Mouse (Mus musculus) lung, postnatal 0 days (tissue): Measurements from ENCODE around the gene Cdc42bpg.

Source experiments
- CTCF ChIP-seq: IDR thresholded peaks from 2 replicates; pipeline ENCODE4 v1.5.1; 2016; ENCODE audit warnings: antibody characterized with exemption, mild to moderate bottlenecking
- EP300 ChIP-seq: IDR thresholded peaks from 2 replicates; pipeline ENCODE4 v1.6.1; 2016; ENCODE audit warnings: antibody characterized with exemption, mild to moderate bottlenecking, control low read depth

DNA sequence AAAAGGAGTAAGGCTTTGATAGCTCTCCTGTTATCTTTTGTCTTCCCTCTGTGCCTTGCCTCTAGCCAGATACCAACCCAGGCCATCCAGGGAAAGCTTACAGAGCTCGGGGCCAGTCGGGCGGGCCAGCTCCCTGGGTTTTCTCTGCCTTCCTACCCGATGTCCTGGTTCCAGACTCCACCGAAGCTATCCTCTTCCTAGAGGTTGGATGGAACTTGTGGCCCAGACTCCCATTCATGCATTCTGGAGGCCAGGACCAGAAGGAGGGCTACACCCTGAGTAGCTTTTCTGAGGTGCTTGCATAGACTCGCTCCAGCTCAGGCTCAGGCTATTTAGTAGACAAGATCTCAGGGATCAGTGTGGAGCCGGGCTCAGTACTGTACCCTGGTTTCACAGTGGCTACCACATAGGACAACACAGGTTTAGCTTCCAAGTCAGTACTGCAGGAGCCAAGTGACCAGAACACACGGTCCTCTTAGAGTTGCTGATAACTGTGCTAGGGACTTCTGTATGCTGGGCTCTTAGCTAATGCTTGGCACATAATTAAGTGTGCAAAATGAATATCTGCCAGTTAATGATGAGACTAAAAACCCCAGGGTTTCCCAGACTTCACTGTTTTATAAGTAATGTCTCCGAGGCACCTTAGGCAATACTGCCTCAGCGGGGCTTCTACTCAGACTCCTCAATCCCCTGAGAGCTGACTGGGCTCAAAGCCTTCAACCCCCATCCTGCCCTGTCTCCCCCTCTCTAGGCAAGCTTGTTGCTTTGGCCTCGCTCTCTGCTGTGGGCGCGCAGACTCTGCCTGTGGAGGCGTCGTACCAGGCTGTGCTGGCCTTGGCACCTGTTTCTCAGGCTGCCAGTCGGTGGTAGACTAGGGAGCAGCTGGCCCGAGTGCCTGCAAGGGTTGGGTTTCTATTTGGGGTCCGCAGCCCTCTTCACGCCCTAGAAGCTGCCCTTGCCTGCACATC is 19.5 kb upstream of the Cdc42bpg start:
- TF ChIP-seq CTCF (no peak), EP300 (no peak)
